Mouse (Mus musculus): Measurements from ENCODE around the gene Polk. TPM values are rescaled to one million over a fixed set of nuclear protein-coding genes. Genes with fewer than 3 reads are reported as not detected.

Polk gene
- polyA plus RNA-seq, 1 experiment from 2014 or later: 12.3 TPM

GRCm38 (mm10) chr13:96547250-96547649, 4.9 kb upstream of the Polk start:
- no peaks in the 10 kb centered on the region for H3K9me3 ChIP-seq
- no peaks in the 10 kb centered on the region for H3K27me3 ChIP-seq
- no peaks in the 10 kb centered on the region for H3K36me3 ChIP-seq
- WGBS: 67% methylated on average over 1 of the region's 1 CpGs
- no peak overlapping the region for H3K27ac ChIP-seq
- H3K4me2 ChIP-seq (replicated peaks): no peak overlapping the region
- no peak overlapping the region for H3K4me3 ChIP-seq
- H3K4me1 ChIP-seq: peaks cover 7% of the 10 kb centered on the region; the same call in 1 of the 2 replicates
- no peak overlapping the region for H3K9ac ChIP-seq
- no peak for ATAC-seq (ENCODE audit: insufficient number of reproducible peaks, insufficient read depth, low FRiP score, low TSS enrichment)

GRCm38 (mm10) chr13:96544506-96544905, 2.1 kb upstream of the Polk start:
- Histone ChIP-seq H3K4me2 (replicated peaks) (no peak overlapping the region), H3K9ac (no peak overlapping the region), H3K4me3 (no peak overlapping the region), H3K36me3 (no peaks in the 10 kb centered on the region), H3K27me3 (no peaks in the 10 kb centered on the region), H3K27ac (no peak overlapping the region), H3K9me3 (no peaks in the 10 kb centered on the region), H3K4me1 (peaks cover 10% of the 10 kb centered on the region; the same call in 1 of the 2 replicates)
- 77% methylated on average over 2 of the region's 2 CpGs for WGBS
- no peak for ATAC-seq (ENCODE audit: insufficient number of reproducible peaks, insufficient read depth, low FRiP score, low TSS enrichment)

GRCm38 (mm10) chr13:96542901-96543891, 817 bp upstream of the Polk start:
- Histone ChIP-seq H3K9ac (peak overlapping the region; percentile 93), H3K27me3 (no peaks in the 10 kb centered on the region), H3K4me2 (replicated peaks) (peak overlapping the region; percentile 79), H3K27ac (peak overlapping the region; percentile 88), H3K4me3 (peak overlapping the region; percentile 98), H3K9me3 (no peaks in the 10 kb centered on the region), H3K36me3 (no peaks in the 10 kb centered on the region), H3K4me1 (peaks cover 10% of the 10 kb centered on the region; the same call in 1 of the 2 replicates)
- WGBS: under 1% methylated on average over 72 of the region's 73 CpGs
- peak; percentile 64 for ATAC-seq (ENCODE audit: insufficient number of reproducible peaks, insufficient read depth, low FRiP score, low TSS enrichment)

GRCm38 (mm10) chr13:96541381-96541780, 998 bp downstream of the Polk start:
- ATAC-seq (ENCODE audit: insufficient number of reproducible peaks, insufficient read depth, low FRiP score, low TSS enrichment): no peak
- peak overlapping the region; percentile 98; the same call in 1 of the 2 replicates for H3K4me3 ChIP-seq
- H3K4me2 ChIP-seq (replicated peaks): peak overlapping the region; percentile 48
- H3K36me3 ChIP-seq: no peaks in the 10 kb centered on the region
- H3K4me1 ChIP-seq: peaks cover 10% of the 10 kb centered on the region; the same call in 1 of the 2 replicates
- no peak overlapping the region for H3K27ac ChIP-seq
- H3K9me3 ChIP-seq: no peaks in the 10 kb centered on the region
- H3K27me3 ChIP-seq: no peaks in the 10 kb centered on the region
- 47% methylated on average over 2 of the region's 2 CpGs for WGBS
- H3K9ac ChIP-seq: no peak overlapping the region

- Histone ChIP-seq H3K36me3 (no peaks in the 10 kb centered on the region), H3K9me3 (no peaks in the 10 kb centered on the region), H3K27ac (no peak overlapping the region), H3K4me2 (replicated peaks) (no peak overlapping the region), H3K4me1 (peaks cover 3% of the 10 kb centered on the region; the same call in 1 of the 2 replicates), H3K27me3 (no peaks in the 10 kb centered on the region), H3K9ac (no peak overlapping the region), H3K4me3 (no peak overlapping the region)
- WGBS: 74% methylated on average over 3 of the region's 3 CpGs
- ATAC-seq (ENCODE audit: insufficient number of reproducible peaks, insufficient read depth, low FRiP score, low TSS enrichment): no peak
These were observed 4.3 kb downstream of the Polk start for GRCm38 (mm10) chr13:96538103-96538502.

- peaks cover 5% of the 10 kb centered on the region; the same call in 1 of the 2 replicates for H3K4me1 ChIP-seq
These were observed 5.4 kb downstream of the Polk start for GRCm38 (mm10) chr13:96536821-96537572.

GRCm38 (mm10) chr13:96533742-96534141, 8.6 kb downstream of the Polk start:
- H3K4me3 ChIP-seq: no peak overlapping the region
- no peak overlapping the region for H3K9ac ChIP-seq
- ATAC-seq (ENCODE audit: insufficient number of reproducible peaks, insufficient read depth, low FRiP score, low TSS enrichment): no peak
- no peak overlapping the region for H3K4me2 ChIP-seq (replicated peaks)
- WGBS: 27% methylated on average over 2 of the region's 2 CpGs
- no peaks in the 10 kb centered on the region for H3K27me3 ChIP-seq
- no peak overlapping the region for H3K27ac ChIP-seq
- H3K4me1 ChIP-seq: peaks cover 5% of the 10 kb centered on the region; the same call in 1 of the 2 replicates
- H3K36me3 ChIP-seq: no peaks in the 10 kb centered on the region
- H3K9me3 ChIP-seq: no peaks in the 10 kb centered on the region

More at GRCm38 (mm10) chr13:96536821-96537572, 5.4 kb downstream of the Polk start:
- 81% methylated on average over 5 of the region's 5 CpGs for WGBS
- ATAC-seq (ENCODE audit: insufficient number of reproducible peaks, insufficient read depth, low FRiP score, low TSS enrichment): no peak
- Histone ChIP-seq H3K27me3 (no peaks in the 10 kb centered on the region), H3K4me3 (no peak overlapping the region), H3K9ac (no peak overlapping the region), H3K4me2 (replicated peaks) (no peak overlapping the region), H3K9me3 (no peaks in the 10 kb centered on the region), H3K36me3 (no peaks in the 10 kb centered on the region), H3K27ac (no peak overlapping the region)

- no peaks in the 10 kb centered on the region for H3K9me3 ChIP-seq
- no peak overlapping the region for H3K4me2 ChIP-seq (replicated peaks)
- no peaks in the 10 kb centered on the region for H3K36me3 ChIP-seq
- no peak overlapping the region for H3K27ac ChIP-seq
- no peak overlapping the region for H3K4me3 ChIP-seq
- WGBS: 84% methylated on average over 6 of the region's 6 CpGs
- H3K27me3 ChIP-seq: no peaks in the 10 kb centered on the region
- ATAC-seq (ENCODE audit: insufficient number of reproducible peaks, insufficient read depth, low FRiP score, low TSS enrichment): no peak
- no peak overlapping the region for H3K9ac ChIP-seq
- peaks cover 5% of the 10 kb centered on the region; the same call in 1 of the 2 replicates for H3K4me1 ChIP-seq
These were observed 10.2 kb downstream of the Polk start for GRCm38 (mm10) chr13:96532176-96532575.

GRCm38 (mm10) chr13:96530064-96530463, 12.3 kb downstream of the Polk start:
- no peak overlapping the region for H3K27ac ChIP-seq
- peaks cover 5% of the 10 kb centered on the region; the same call in 1 of the 2 replicates for H3K4me1 ChIP-seq
- H3K27me3 ChIP-seq: no peaks in the 10 kb centered on the region
- H3K4me2 ChIP-seq (replicated peaks): no peak overlapping the region
- no peaks in the 10 kb centered on the region for H3K36me3 ChIP-seq
- ATAC-seq (ENCODE audit: insufficient number of reproducible peaks, insufficient read depth, low FRiP score, low TSS enrichment): no peak
- no peaks in the 10 kb centered on the region for H3K9me3 ChIP-seq
- no peak overlapping the region for H3K4me3 ChIP-seq
- 85% methylated on average over 9 of the region's 9 CpGs for WGBS
- no peak overlapping the region for H3K9ac ChIP-seq

GRCm38 (mm10) chr13:96529542-96529941, 12.8 kb downstream of the Polk start:
- no peak overlapping the region for H3K4me2 ChIP-seq (replicated peaks)

GRCm38 (mm10) chr13:96528776-96529175, 13.6 kb downstream of the Polk start:
- WGBS: 77% methylated on average over 3 of the region's 3 CpGs
- no peak for ATAC-seq (ENCODE audit: insufficient number of reproducible peaks, insufficient read depth, low FRiP score, low TSS enrichment)
- Histone ChIP-seq H3K9me3 (no peaks in the 10 kb centered on the region), H3K4me2 (replicated peaks) (no peak overlapping the region), H3K27ac (no peak overlapping the region), H3K4me3 (no peak overlapping the region), H3K9ac (no peak overlapping the region), H3K36me3 (no peaks in the 10 kb centered on the region), H3K27me3 (no peaks in the 10 kb centered on the region), H3K4me1 (peaks cover 5% of the 10 kb centered on the region; the same call in 1 of the 2 replicates)

More at GRCm38 (mm10) chr13:96529542-96529941, 12.8 kb downstream of the Polk start:
- ATAC-seq (ENCODE audit: insufficient number of reproducible peaks, insufficient read depth, low FRiP score, low TSS enrichment): no peak
- Histone ChIP-seq H3K27ac (no peak overlapping the region), H3K4me3 (no peak overlapping the region), H3K4me1 (peaks cover 5% of the 10 kb centered on the region; the same call in 1 of the 2 replicates), H3K36me3 (no peaks in the 10 kb centered on the region), H3K9ac (no peak overlapping the region), H3K27me3 (no peaks in the 10 kb centered on the region), H3K9me3 (no peaks in the 10 kb centered on the region)
- 93% methylated on average over 3 of the region's 3 CpGs for WGBS
